Mouse (Mus musculus): ENCODE measurements around the gene Colgalt2. TPM values are rescaled to one million over a fixed set of nuclear protein-coding genes. Genes with fewer than 3 reads are reported as not detected.

The Colgalt2 gene
- polyA plus RNA-seq, 1 experiment from 2014 or later: 3.2 TPM

DNA sequence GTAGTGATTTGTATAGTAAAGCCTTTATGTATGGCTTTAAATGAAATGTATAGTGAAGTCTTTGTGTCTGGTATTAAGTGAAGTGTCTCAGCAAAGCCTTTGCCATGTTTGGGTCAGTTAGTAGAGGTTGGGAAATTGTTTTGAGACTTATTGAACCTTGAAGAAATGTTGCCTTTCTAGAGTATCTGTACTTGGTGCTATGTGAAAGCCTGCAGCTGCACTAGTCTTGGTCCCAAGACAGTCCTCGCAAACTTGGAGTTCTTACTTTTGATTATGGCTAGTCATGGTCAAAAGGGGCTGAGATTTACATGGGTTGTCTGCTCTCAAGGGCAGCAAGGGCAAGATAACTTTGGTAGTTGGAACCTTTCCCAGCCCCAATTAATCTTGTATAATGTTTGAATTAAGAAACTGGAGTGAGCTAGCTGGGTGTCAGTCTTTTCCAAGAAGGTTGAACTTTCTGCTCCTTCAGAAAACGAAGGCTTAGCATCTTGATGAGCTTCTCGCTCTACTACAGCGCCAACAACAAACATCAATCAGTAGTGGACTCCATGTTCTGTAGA lies 4.6 kb upstream of the Colgalt2 start:
- H3K9ac ChIP-seq: no peak overlapping the region
- peaks cover 12% of the 10 kb centered on the region; the same call in 1 of the 2 replicates for H3K9me3 ChIP-seq
- H3K4me3 ChIP-seq: no peak overlapping the region
- no peaks in the 10 kb centered on the region for H3K36me3 ChIP-seq
- H3K4me2 ChIP-seq: no peak overlapping the region
- WGBS: 74% methylated on average over 4 of the region's 4 CpGs
- ATAC-seq (ENCODE audit: extremely low read depth, insufficient number of reproducible peaks, low FRiP score, low TSS enrichment): no peak
- no peak overlapping the region for H3K27ac ChIP-seq (replicated peaks)
- H3K27me3 ChIP-seq (replicated peaks): no peaks in the 10 kb centered on the region
- peaks cover 2% of the 10 kb centered on the region; the same call in 1 of the 2 replicates for H3K4me1 ChIP-seq

GRCm38 (mm10) chr1:152398708-152399107 lies 922 bp upstream of the Colgalt2 start:
- no peaks in the 10 kb centered on the region for H3K36me3 ChIP-seq
- no peak overlapping the region for H3K9ac ChIP-seq
- H3K27me3 ChIP-seq (replicated peaks): peaks cover 12% of the 10 kb centered on the region; the same call in 1 of the 2 replicates
- no peak overlapping the region for H3K4me2 ChIP-seq
- no peak for ATAC-seq (ENCODE audit: extremely low read depth, insufficient number of reproducible peaks, low FRiP score, low TSS enrichment)
- 61% methylated on average over 1 of the region's 1 CpGs for WGBS
- peaks cover 12% of the 10 kb centered on the region; the same call in 1 of the 2 replicates for H3K9me3 ChIP-seq
- H3K27ac ChIP-seq (replicated peaks): no peak overlapping the region
- peaks cover 13% of the 10 kb centered on the region for H3K4me1 ChIP-seq
- no peak overlapping the region for H3K4me3 ChIP-seq

- Histone ChIP-seq H3K4me3 (peak overlapping the region; percentile 69), H3K27me3 (replicated peaks) (peaks cover 12% of the 10 kb centered on the region; the same call in 1 of the 2 replicates), H3K27ac (replicated peaks) (0 out of 2 replicates have a peak overlapping the region, but pooled peaks have one; percentile 51), H3K9me3 (peaks cover 10% of the 10 kb centered on the region; the same call in 1 of the 2 replicates), H3K9ac (peak overlapping the region; percentile 80), H3K4me2 (peak overlapping the region; percentile 76), H3K4me1 (peaks cover 13% of the 10 kb centered on the region), H3K36me3 (no peaks in the 10 kb centered on the region)
- ATAC-seq (ENCODE audit: extremely low read depth, insufficient number of reproducible peaks, low FRiP score, low TSS enrichment): no peak
- WGBS: 23% methylated on average over 14 of the region's 14 CpGs
Observed at GRCm38 (mm10) chr1:152400556-152401540, 1.2 kb downstream of the Colgalt2 start.

DNA sequence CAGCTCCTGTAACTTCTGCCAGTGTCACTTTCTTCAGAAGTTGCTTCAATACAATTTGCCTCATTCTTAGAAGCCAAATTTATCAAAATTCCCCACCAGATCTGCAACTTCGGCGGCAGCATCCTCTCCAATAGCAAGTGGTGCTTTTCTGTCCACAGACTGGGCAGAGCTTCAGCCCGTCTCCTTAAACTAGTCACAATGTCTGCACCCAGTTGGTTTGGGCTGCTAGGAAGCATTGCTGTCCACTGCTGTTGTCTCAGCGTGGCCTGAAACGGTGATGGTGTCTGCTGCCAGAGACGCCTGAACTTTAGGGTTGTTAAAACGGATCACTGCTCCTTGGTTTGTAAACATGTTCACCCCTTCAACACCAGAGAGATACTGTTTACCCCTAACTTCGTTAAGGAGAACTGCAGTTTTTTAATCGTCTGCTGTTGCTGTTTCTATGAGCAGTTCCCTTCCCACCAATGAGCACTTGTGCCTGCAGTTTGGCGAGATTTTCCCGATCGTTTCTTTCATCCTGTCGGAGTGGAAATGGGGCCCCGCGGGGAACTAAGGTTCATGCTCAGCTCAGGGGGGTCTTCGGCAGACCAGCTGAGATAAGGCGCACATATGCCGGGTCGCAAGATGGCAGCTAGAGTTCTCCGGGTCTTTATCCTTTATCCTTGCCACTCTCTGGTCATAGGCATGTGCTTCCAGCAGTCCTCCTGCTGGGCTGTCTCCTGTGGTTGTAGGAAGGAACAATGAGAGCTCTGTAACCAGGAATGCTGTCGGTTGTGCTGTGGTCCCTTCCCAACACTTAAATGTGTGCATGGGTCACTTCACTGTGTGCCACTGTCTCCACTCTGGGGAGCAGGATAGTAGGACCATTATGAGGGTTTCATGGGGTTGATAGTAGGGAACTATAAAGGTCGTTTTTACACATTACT lies 7.7 kb downstream of the Colgalt2 start:
- Histone ChIP-seq H3K4me3 (peak overlapping the region; percentile 29), H3K9ac (no peak overlapping the region), H3K4me2 (peak overlapping the region; percentile 60), H3K27me3 (replicated peaks) (no peaks in the 10 kb centered on the region; the same call in 1 of the 2 replicates), H3K36me3 (no peaks in the 10 kb centered on the region; the same call in 1 of the 2 replicates), H3K9me3 (peaks cover 3% of the 10 kb centered on the region), H3K27ac (replicated peaks) (no peak overlapping the region), H3K4me1 (peaks cover 9% of the 10 kb centered on the region)
- ATAC-seq (ENCODE audit: extremely low read depth, insufficient number of reproducible peaks, low FRiP score, low TSS enrichment): no peak
- whole genome bisulfite sequencing: 31% methylated on average over 22 of the region's 22 CpGs

DNA sequence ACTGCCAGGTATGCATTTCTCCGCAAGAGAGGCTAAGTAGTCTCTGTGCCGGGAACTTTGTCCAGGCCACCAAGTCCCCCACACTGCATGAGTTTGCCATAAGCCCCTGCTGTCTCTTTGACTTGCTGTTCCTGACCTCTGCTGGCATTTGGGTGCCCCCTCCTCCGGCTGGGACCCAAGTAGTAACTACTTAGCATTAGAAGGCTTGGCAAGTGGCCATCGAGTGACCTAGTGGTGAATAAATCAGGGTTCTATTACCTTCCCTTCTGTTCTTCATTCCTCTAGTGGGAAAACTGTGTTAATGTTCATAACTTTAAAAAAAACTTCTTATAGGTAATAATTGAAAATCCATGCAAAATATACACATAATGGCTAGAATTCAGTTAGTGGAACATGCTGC lies 9.7 kb downstream of the Colgalt2 start:
- no peak overlapping the region for H3K27ac ChIP-seq (replicated peaks)
- WGBS: 75% methylated on average over 4 of the region's 4 CpGs
- no peak for ATAC-seq (ENCODE audit: extremely low read depth, insufficient number of reproducible peaks, low FRiP score, low TSS enrichment)

DNA sequence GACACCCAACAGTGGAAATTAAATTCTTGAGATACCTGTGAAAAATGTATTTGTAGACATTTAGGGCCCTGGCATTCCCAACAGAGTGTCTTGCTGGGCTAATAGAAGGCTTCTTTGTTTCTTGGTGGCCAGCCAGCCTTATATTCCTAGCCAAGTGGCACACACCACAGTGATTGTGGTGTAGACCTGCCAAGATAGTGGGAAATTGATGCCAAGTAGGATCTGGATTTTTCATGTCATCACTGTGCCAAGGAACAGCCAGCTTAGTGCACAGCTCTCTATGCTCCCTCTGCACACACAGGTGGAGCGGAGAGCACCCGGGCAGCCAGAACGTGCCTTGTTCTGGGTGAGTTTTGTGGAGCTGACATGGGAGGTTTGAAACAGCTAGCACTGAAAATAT lies 11.0 kb downstream of the Colgalt2 start:
- H3K9ac ChIP-seq: no peak overlapping the region
- H3K36me3 ChIP-seq: no peaks in the 10 kb centered on the region; the same call in 1 of the 2 replicates
- H3K27me3 ChIP-seq (replicated peaks): no peaks in the 10 kb centered on the region
- H3K4me1 ChIP-seq: peaks cover 15% of the 10 kb centered on the region
- H3K9me3 ChIP-seq: peaks cover 8% of the 10 kb centered on the region
- H3K4me2 ChIP-seq: no peak overlapping the region
- WGBS: 91% methylated on average over 3 of the region's 3 CpGs
- H3K27ac ChIP-seq (replicated peaks): no peak overlapping the region
- no peak for ATAC-seq (ENCODE audit: extremely low read depth, insufficient number of reproducible peaks, low FRiP score, low TSS enrichment)
- no peak overlapping the region for H3K4me3 ChIP-seq

More for the DNA sequence above, 9.7 kb downstream of the Colgalt2 start:
- no peaks in the 10 kb centered on the region for H3K27me3 ChIP-seq (replicated peaks)
- H3K36me3 ChIP-seq: no peaks in the 10 kb centered on the region; the same call in 1 of the 2 replicates
- H3K9ac ChIP-seq: no peak overlapping the region
- H3K4me1 ChIP-seq: peaks cover 10% of the 10 kb centered on the region
- H3K9me3 ChIP-seq: peaks cover 8% of the 10 kb centered on the region
- H3K4me2 ChIP-seq: no peak overlapping the region
- H3K4me3 ChIP-seq: no peak overlapping the region

DNA sequence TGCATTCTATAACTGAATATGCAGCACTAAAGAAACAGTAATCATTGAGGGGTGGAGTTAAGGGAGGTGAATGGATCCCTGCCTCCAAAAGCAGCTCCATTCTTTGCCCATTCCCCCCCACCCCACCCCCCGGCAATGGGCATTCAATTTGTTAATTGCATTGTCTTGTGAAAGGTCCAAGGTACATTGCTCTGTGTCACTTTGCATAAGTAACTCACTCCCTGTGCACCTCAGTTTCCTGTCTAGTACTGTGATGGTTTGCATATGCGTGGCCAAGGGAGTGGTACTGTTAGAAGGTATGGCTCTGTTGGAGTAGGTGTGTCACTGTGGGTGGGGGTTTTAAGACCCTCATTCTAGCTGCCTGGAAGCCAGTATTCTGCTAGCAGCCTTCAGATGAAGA lies 13.5 kb downstream of the Colgalt2 start:
- 84% methylated on average over 2 of the region's 2 CpGs for WGBS
- ATAC-seq (ENCODE audit: extremely low read depth, insufficient number of reproducible peaks, low FRiP score, low TSS enrichment): no peak

DNA sequence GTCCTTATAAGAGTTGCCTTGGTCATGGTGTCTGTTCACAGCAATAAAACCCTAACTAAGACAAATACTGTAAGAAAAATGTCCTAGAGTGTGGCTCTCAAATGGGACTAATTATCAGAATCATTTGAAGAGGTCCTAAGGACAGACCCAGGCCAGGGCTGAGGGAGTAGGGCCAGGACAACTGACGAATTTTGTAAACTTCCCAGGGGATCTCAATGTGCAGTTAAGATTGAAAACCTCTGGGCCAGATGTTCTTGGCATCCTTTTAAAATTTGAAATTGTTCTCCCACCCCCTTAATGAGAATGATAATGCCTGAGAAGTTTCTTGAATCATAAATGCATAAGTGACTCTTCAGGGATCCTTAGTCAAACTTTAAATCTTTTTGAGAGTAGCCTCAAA lies 14.3 kb downstream of the Colgalt2 start:
- ATAC-seq (ENCODE audit: extremely low read depth, insufficient number of reproducible peaks, low FRiP score, low TSS enrichment): no peak
- H3K4me1 ChIP-seq: peaks cover 34% of the 10 kb centered on the region
- no peaks in the 10 kb centered on the region for H3K27me3 ChIP-seq (replicated peaks)
- H3K9ac ChIP-seq: no peak overlapping the region
- 68% methylated on average over 1 of the region's 1 CpGs for WGBS
- peaks cover 8% of the 10 kb centered on the region for H3K9me3 ChIP-seq
- no peak overlapping the region for H3K4me3 ChIP-seq
- no peak overlapping the region for H3K4me2 ChIP-seq
- H3K27ac ChIP-seq (replicated peaks): no peak overlapping the region
- H3K36me3 ChIP-seq: no peaks in the 10 kb centered on the region; the same call in 1 of the 2 replicates

More for the DNA sequence above, 13.5 kb downstream of the Colgalt2 start:
- no peak overlapping the region for H3K4me2 ChIP-seq
- H3K36me3 ChIP-seq: no peaks in the 10 kb centered on the region; the same call in 1 of the 2 replicates
- no peaks in the 10 kb centered on the region for H3K27me3 ChIP-seq (replicated peaks)
- no peak overlapping the region for H3K4me3 ChIP-seq
- H3K27ac ChIP-seq (replicated peaks): no peak overlapping the region
- H3K9ac ChIP-seq: no peak overlapping the region
- H3K4me1 ChIP-seq: peaks cover 31% of the 10 kb centered on the region
- peaks cover 8% of the 10 kb centered on the region for H3K9me3 ChIP-seq

DNA sequence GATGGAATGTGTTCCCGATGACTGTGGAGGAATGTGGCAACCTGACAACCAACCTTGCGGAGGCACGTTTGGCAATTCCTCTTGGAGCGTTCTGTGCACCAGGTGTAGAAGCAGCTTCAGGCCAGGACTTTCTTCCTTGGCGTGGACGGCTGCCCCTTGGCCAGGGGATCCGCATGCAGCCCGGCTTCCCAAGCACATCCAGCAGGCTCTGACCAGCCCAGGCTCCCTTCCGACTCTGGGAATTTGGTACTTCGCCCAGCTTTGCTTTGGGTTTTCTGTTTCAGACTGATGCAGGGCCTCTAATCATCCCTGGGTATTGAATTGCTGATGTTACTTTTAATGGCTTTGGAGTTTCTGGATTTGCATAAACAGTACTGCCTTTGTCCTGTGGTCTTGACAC lies 14.8 kb downstream of the Colgalt2 start:
- no peak overlapping the region for H3K4me2 ChIP-seq
- H3K27me3 ChIP-seq (replicated peaks): no peaks in the 10 kb centered on the region
- WGBS: 77% methylated on average over 10 of the region's 10 CpGs
- peaks cover 8% of the 10 kb centered on the region for H3K9me3 ChIP-seq
- H3K9ac ChIP-seq: no peak overlapping the region
- H3K27ac ChIP-seq (replicated peaks): no peak overlapping the region
- H3K36me3 ChIP-seq: no peaks in the 10 kb centered on the region; the same call in 1 of the 2 replicates
- no peak for ATAC-seq (ENCODE audit: extremely low read depth, insufficient number of reproducible peaks, low FRiP score, low TSS enrichment)
- no peak overlapping the region for H3K4me3 ChIP-seq
- peaks cover 34% of the 10 kb centered on the region for H3K4me1 ChIP-seq

DNA sequence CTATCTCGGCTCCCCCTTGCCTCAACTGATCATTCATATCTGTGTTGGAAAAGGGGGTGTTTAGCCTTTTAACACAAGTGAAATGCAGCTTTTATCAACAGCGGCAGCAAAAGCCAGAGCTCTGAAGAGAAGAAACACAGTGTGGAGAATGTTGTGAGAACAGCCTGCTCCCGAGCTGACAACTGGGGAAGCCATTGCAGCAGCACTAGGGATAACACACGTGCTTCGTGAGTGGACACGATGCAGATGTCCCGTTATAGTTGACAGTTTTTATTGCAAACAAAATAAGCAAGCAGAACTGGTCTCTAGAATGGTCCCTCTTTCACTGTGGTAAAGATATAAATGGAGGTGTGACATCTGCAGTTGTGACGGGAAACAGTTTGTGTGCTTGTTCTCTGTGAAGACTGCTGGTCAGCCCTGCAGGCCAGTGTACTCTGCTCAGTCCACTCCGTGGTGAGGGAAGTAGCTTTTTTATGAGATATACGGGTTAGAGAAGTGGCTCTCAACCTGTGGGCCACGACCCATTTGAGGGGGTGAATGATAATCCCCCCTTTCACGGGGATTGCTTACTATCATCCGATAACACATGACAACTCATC lies 16.8 kb downstream of the Colgalt2 start:
- Histone ChIP-seq H3K4me2 (no peak overlapping the region), H3K27me3 (replicated peaks) (no peaks in the 10 kb centered on the region), H3K4me3 (no peak overlapping the region), H3K9me3 (peaks cover 8% of the 10 kb centered on the region), H3K36me3 (no peaks in the 10 kb centered on the region; the same call in 1 of the 2 replicates), H3K4me1 (peaks cover 43% of the 10 kb centered on the region), H3K27ac (replicated peaks) (0 out of 2 replicates have a peak overlapping the region, but pooled peaks have one; percentile 9), H3K9ac (no peak overlapping the region)
- ATAC-seq (ENCODE audit: extremely low read depth, insufficient number of reproducible peaks, low FRiP score, low TSS enrichment): no peak
- 43% methylated on average over 13 of the region's 13 CpGs for WGBS
